Mouse (Mus musculus) kidney, adult 11 months (tissue): Measurements from ENCODE around the gene Bpifb2.
"Not testable (repeated sequence)": the region's sequence is repeated elsewhere in the genome, so short reads cannot be mapped to it uniquely, and the experiment has no call there.

Experiments
- DNase-seq: peaks from one replicate; pipeline ENCODE4 v3.0.0; 2022

Gene Bpifb2

GRCm38 (mm10) chr2:153874745-153875144 is at the start of gene Bpifb2:
Gene Bpifb2, plus strand, starts transcription at chr2:153875045.
- no peak for DNase-seq

GRCm38 (mm10) chr2:153825900-153826299 is 48.9 kb upstream of the Bpifb2 start:
- not testable (repeated sequence) for DNase-seq

DNA sequence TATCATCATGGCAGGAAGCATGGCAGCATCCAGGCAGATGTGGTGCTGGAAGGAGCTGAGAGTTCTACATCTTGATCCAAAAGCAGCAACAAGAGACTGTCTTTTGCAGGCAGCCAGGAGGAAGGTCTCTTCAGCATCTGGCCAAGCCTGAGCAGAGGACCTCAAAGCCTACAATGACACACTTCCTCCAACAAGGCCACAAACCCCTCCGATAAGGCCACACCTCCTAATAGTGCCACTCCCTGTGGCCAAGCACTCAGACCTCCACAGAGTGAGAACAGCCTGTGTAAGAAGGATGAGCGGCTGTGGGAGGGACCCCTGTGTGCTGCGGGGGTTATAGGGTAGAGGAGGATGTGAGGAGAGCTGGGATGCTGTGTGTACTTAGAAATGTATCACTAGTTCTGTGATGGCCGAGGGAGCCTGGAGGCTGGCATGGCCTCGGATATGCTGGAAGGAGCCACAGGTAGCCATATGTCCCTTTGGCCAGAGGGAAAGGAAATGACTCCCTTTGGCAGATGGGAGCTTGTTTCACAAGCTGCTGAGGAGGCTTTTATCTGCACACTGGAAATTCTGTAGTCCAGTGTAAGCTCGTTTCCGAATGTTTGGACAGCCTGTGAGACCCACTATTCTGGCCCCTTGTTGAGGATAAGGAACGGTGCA is 47.5 kb upstream of the Bpifb2 start:
- no peak for DNase-seq

DNA sequence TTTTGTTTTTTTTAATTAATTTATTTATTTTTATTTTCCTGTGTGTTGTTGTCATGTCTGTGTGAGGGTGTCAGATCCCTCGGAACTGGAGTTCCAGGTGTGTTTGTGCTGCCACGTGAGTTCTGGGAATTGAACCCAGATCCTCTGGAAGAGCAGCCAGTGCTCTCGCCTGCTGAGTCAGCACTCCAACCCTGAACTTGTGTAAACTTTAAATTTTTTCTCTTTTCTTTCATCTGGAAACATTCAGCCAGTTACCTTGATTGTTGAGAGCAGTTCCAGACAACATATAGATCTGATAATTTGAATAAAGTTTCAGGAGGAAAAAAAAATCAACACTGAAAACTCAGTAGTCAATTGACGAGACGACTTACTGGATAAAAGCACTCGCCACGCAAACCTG is 46.1 kb upstream of the Bpifb2 start:
- DNase-seq: no peak

- no peak for DNase-seq
Measured at GRCm38 (mm10) chr2:153833291-153833690, 41.6 kb upstream of the Bpifb2 start.

- no peak for DNase-seq
Measured at GRCm38 (mm10) chr2:153842854-153843253, 32.0 kb upstream of the Bpifb2 start.

GRCm38 (mm10) chr2:153848389-153848788 is 26.5 kb upstream of the Bpifb2 start:
- no peak for DNase-seq

DNA sequence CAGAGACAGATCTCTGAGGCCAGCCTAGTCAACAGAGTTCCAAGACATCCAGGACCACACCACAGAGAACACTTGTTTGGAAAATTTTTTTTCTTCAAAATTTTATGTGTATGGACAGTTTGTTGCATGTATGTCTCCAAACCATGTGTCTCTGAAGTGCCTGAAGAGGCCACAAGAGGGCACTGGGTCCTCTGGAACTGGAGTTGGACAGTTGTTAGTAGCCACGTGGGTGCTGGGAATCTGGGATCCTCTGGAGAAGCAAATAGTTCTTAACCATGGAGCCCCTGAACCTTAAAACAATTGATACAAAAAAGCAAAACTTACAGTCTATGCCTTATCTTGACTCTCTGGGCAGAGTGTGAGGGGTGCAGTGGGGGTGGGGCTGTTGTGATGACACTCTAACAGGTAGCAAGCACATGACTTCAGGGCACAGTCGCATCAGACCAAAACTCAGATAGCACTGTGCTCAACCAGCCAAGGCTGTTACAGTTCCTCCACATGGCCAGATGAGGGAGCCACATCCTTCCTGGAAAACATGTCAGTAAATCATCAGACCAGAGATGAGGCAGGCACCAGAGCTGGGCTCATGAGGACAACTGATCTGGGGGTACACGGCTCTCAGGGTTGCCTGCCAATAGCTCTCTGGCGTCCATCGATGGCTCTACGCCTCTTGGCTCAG is 24.4 kb upstream of the Bpifb2 start:
- no peak for DNase-seq

GRCm38 (mm10) chr2:153851030-153851360 is 23.9 kb upstream of the Bpifb2 start:
- peak; percentile 25 for DNase-seq

- no peak for DNase-seq
Measured at GRCm38 (mm10) chr2:153853544-153853943, 21.3 kb upstream of the Bpifb2 start.

DNA sequence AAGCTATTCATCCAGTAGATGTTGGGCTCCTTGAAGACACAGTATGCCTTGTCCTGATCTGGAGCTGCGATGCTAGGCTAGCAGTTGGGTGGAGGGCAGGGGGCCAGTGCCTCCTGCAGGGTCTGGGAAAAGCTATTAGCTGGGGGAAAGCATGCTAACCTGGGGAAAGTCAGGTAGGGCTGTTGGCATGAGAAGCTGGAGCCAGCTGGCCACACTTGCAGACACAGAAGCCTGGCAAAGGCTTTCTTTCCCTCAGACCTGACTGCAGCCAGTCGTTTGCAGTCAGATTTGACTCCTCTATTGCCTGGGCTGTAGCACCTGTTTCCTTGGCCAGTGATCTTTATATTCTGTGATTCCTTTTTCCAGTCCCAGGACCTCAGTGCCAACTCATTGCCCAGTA is 15.3 kb upstream of the Bpifb2 start:
- DNase-seq: no peak

DNA sequence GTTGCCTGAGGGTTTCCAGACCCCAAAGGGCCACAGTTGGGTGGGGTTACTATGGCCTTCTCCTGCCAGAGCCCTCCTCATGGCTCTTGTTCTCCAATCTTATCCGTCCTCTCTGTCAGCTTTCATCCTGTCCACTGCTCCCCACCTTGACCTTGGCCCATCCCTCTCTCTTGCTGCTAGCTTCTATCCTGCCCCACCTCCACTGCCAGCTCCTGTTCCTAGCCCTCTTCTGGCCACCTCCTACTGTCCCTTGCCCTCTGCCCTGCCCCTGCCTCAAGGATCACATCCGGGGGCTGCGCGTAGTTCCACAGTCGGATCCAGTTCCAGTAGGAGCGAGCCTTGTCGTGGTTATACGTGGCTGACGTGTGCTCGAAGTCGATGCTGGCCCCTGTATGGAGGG is 14.5 kb upstream of the Bpifb2 start:
- no peak for DNase-seq

DNA sequence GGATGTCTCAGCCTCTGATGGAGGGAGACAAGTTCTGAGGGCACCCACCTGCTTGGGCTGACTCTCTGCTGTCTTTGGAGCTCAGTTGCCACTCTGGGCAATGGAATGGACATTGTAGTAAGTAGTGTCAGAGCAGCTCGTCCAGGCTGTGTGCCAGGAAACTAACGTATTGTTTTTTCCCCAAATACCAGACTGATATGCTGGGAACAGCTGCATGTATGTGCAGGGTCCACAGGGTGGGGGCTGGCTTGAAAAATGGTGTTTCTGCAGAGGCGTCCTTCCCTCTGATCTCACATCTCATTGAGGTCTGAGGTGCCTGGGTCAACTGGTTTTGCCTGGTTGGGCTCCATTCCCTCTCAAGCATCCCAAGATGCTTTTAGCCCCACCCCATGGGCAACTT is 14.1 kb upstream of the Bpifb2 start:
- no peak for DNase-seq

GRCm38 (mm10) chr2:153861960-153862359 is 12.9 kb upstream of the Bpifb2 start:
- no peak for DNase-seq

DNA sequence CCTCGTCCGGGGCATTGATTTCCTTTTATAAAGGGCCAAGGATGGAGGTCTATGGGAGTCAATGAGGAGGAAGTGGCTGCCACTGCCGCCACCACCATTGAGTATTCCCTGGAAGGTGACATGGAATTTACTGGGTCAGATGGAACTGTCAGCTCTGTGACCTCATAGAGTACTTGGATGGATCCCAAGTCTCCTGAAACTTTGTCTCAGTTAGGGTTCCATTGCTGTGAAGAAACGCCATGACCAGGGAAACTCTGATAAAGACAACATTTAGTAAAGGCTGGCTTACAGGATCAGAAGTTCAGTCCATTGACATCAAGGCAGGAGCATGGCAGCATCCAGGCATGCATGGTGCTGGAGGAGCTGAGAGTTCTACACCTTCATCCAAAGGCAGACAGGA is 3.9 kb upstream of the Bpifb2 start, which contains the start of gene Sun5:
Gene Sun5, minus strand, starts transcription at position 101 of the 400 bp plus-strand sequence.
- no peak for DNase-seq

- DNase-seq: no peak
Measured at GRCm38 (mm10) chr2:153899111-153899510, 24.3 kb downstream of the Bpifb2 start.

DNA sequence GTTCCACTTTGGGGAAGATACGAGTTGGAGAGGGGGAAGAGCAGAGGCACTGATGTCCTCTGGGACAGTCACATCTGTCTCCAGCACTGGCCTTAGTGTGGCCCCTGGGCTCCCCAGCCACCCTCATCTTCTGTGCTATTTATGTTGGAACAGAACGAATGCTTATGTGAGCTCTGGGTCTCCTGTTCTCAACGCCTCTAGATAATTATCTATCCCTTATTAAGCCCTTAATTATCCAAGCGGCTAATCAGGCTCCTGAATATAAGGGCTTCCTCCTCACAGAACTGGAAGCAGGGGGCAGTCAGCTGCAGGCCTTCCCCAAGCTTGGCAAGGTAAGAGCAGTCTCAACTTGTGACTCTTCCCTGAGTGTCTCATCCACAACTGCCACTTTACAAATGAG is 25.2 kb downstream of the Bpifb2 start, which contains the start of gene Bpifb6:
Gene Bpifb6, plus strand, starts transcription at position 301 of the 400 bp plus-strand sequence.
- no peak for DNase-seq

- no peak for DNase-seq
Measured at GRCm38 (mm10) chr2:153902726-153903125, 27.9 kb downstream of the Bpifb2 start.

- DNase-seq: no peak
Measured at GRCm38 (mm10) chr2:153906626-153907025, 31.8 kb downstream of the Bpifb2 start.

DNA sequence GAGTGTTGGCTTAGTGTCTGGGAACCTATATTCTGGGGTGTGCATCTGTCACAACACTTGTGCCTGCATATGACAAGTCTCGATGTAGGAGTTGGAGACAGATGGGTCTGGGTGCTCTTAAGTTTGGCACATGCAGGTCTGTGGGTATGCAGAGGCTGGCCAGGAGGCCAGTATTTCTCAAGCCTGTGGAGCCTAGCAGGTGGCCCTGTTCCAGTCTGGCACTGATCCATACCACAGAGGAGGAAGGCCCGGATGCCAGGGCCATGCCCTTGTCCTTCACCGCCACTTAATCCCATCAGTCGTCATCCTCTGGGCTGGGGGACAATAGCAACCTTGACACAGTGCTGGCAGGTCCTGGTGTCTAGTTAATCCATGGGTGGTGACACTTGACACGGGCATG is 39.3 kb downstream of the Bpifb2 start:
- DNase-seq: peak; percentile 14

GRCm38 (mm10) chr2:153917930-153918329 is 43.1 kb downstream of the Bpifb2 start, which contains the start of gene Bpifb3:
Gene Bpifb3, plus strand, starts transcription at chr2:153918230.
- no peak for DNase-seq

DNA sequence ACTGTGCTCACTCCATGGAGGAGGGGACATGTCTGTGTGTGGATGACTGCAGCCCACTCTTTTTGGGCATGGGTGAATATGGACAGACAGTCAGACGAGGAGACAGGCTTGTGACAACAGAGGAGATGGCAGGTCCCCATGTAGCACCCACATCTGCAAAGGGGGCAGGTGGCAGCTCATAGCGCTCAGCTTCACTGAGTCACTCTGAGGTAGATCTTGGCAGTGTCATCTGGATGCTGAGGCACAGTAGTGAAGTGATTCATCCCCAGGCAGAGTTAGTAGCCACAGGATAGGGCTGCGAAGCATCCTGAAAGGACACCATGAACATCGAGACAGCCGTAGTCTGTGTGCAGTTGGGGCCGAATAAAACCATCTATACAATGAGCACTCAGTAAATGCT is 46.4 kb downstream of the Bpifb2 start:
- no peak for DNase-seq

DNA sequence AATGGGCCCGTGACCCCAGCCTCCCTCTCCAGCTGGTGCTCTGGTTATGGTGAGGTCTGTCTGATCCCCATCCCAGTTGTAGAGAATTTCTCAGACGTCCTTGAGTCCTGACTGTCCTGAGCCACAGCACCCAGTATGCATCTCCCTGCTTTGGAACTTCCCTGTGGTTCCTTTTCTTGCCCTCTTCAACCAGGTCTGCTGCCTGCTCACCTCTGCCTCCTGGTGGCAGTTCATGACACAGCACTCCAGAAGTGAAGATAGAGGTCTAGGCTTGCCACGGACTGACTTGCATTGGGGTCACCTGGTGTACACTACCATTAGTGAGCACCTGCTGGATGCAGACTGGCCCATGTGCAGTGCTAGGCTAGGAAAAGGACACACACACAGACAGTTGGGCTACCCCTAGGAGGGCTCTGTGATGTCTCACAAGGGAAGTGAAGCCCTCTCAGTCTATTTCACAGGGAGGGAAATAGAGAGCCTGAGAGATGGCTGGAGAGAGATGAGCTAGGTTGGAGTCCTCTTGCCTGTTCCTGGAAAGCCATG is 55.1 kb downstream of the Bpifb2 start:
- DNase-seq: no peak

DNA sequence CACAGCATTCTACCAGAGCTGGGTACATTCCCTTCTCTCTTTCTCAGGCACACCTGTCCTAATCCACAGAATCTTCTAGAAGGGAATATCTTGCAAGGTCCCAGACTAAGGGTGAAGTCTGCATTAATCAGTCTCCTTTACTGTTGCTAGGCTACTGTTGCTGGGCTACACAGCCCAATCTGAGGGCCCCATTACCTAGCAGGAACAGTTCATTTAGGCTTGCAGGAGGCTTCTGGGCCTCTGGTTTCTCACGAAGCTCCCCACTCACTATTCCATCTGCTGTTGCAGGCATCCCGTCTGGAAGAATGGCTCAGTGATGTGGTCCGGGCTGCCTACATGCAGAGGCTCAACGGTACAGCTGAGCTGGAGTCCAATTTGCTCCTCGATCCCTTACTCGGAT is 56.3 kb downstream of the Bpifb2 start:
- DNase-seq: no peak
